Mouse (Mus musculus) heart, adult 2 months (tissue): Measurements from ENCODE around the gene Ces2f. TPM values are rescaled to one million over a fixed set of nuclear protein-coding genes. Genes with fewer than 3 reads are reported as not detected.

ENCODE experiments used
- DNase-seq, 2 experiments: peaks; one replicate each; pipeline ENCODE4 v3.0.0; 2021
- H3K27ac ChIP-seq: fragments of 200-600 bp; 2 replicates; pipeline ENCODE4 v1.8.1; 2022
- H3K27me3 ChIP-seq: fragments of 200-500 bp; 2 replicates; pipeline ENCODE4 v1.6.1; 2012; ENCODE audit warnings: mild to moderate bottlenecking, low read length, inconsistent platforms, mixed read lengths; ENCODE audit not compliant: control insufficient read depth, insufficient read depth
- H3K36me3 ChIP-seq: fragments of 200-500 bp; 2 replicates; pipeline ENCODE4 v1.6.1; 2012; ENCODE audit warnings: low read length, inconsistent platforms; ENCODE audit not compliant: control insufficient read depth, insufficient read depth
- H3K4me1 ChIP-seq: fragments of 200-500 bp; 2 replicates; pipeline ENCODE4 v1.6.1; 2011; ENCODE audit warnings: low read length; ENCODE audit not compliant: control insufficient read depth, insufficient read depth
- H3K4me3 ChIP-seq: fragments of 200-600 bp; 2 replicates; pipeline ENCODE4 v1.8.1; 2022
- H3K79me2 ChIP-seq: fragments of 200-500 bp; replicated peaks from 2 replicates; pipeline ENCODE4 v1.6.1; 2012; ENCODE audit warnings: mild to moderate bottlenecking, inconsistent platforms, low read length, moderate library complexity, mixed read lengths; ENCODE audit not compliant: control insufficient read depth, insufficient read depth
- H3K9ac ChIP-seq: fragments of 200-500 bp; 2 replicates; pipeline ENCODE4 v1.6.1; 2012; ENCODE audit warnings: low read depth, mild to moderate bottlenecking, control low read depth, inconsistent platforms, low read length, mixed read lengths
- CTCF ChIP-seq: fragments of 200-600 bp; IDR thresholded peaks from 2 replicates; pipeline ENCODE4 v1.8.1; 2022; ENCODE audit warnings: antibody characterized with exemption, mild to moderate bottlenecking, moderate library complexity
- EP300 ChIP-seq: fragments of 200-500 bp; IDR thresholded peaks from 2 replicates; pipeline ENCODE4 v1.6.1; 2011; ENCODE audit warnings: low read depth, low read length, control low read depth; ENCODE audit not compliant: insufficient read depth
- POLR2A ChIP-seq: fragments of 200-500 bp; IDR thresholded peaks from 2 replicates; pipeline ENCODE4 v1.6.1; 2011; ENCODE audit warnings: mild to moderate bottlenecking, low read depth, low read length, control low read depth; ENCODE audit not compliant: insufficient read depth
- WGBS: fragments of 180-500 bp; shearing (Covaris S2); methylation state at CpG from one replicate; pipeline ENCODE4 v1.1.7; 2018; 5-methylcytosine and 5-hydroxymethylcytosine counted together
- intact Hi-C: fragments of 180-260 bp; cut with DNase I; formaldehyde crosslinking; loops from one replicate; pipeline ENCODE4 v1.15.1; 2025
- polyA plus RNA-seq: library from polyadenylated mRNA; depleted of rRNA; stranded (reverse); fragments of >200 nt; gene quantifications from 2 replicates; pipeline ENCODE4 v1.2.3, GENCODE M21; 2012
- total RNA-seq, 2 experiments: library from RNA; stranded (reverse); gene quantifications; 2 replicates each; pipeline ENCODE4 v1.2.3; 2021

The Ces2f gene
- total and polyA plus RNA-seq, 3 experiments = 0.04 TPM; not detected in 2

GRCm38 (mm10) chr8:104927301-104927700 is 19.9 kb upstream of the Ces2f start:
- Histone ChIP-seq H3K79me2 (no peaks in the 10 kb centered on the region), H3K27me3 (no peaks in the 10 kb centered on the region), H3K27ac (no peak overlapping the region), H3K36me3 (no peaks in the 10 kb centered on the region), H3K4me3 (no peak overlapping the region), H3K9ac (no peak overlapping the region), H3K4me1 (peaks cover 2% of the 10 kb centered on the region; the same call in 1 of the 2 replicates)
- WGBS = 80% methylated on average over 3 of the region's 3 CpGs
- DNase-seq = no peak
- TF ChIP-seq CTCF (no peak), EP300 (no peak), POLR2A (no peak)
- intact Hi-C loops = no loop called here

GRCm38 (mm10) chr8:104944665-104945064 is 2.5 kb upstream of the Ces2f start:
- TF ChIP-seq EP300 (no peak), CTCF (peak; percentile 58)
- WGBS = 80% methylated on average over 2 of the region's 2 CpGs
- intact Hi-C loops = no loop called here

GRCm38 (mm10) chr8:104949031-104949430 is 1.9 kb downstream of the Ces2f start:
- Histone ChIP-seq H3K4me1 (no peaks in the 10 kb centered on the region), H3K9ac (no peak overlapping the region), H3K27ac (no peak overlapping the region), H3K79me2 (no peaks in the 10 kb centered on the region), H3K4me3 (no peak overlapping the region), H3K36me3 (no peaks in the 10 kb centered on the region), H3K27me3 (no peaks in the 10 kb centered on the region)
- DNase-seq = no peak
- intact Hi-C loops = no loop called here
- WGBS = 75% methylated on average over 5 of the region's 5 CpGs
- TF ChIP-seq POLR2A (no peak), EP300 (no peak), CTCF (no peak)

More at GRCm38 (mm10) chr8:104944665-104945064, 2.5 kb upstream of the Ces2f start:
- Histone ChIP-seq H3K27ac (no peak overlapping the region), H3K36me3 (no peaks in the 10 kb centered on the region), H3K27me3 (no peaks in the 10 kb centered on the region), H3K4me3 (no peak overlapping the region), H3K4me1 (no peaks in the 10 kb centered on the region), H3K9ac (no peak overlapping the region), H3K79me2 (no peaks in the 10 kb centered on the region)
- DNase-seq = no peak

GRCm38 (mm10) chr8:104961537-104961961 is 14.4 kb downstream of the Ces2f start, which contains the start of gene Ces2g:
TSS of gene Ces2g (plus strand) at chr8:104961718.
- WGBS = 9% methylated on average over 5 of the region's 5 CpGs
- Histone ChIP-seq H3K27ac (no peak within 1 kb of the TSS), H3K4me1 (no peaks in the 10 kb centered on the region), H3K36me3 (no peaks in the 10 kb centered on the region), H3K27me3 (no peaks in the 10 kb centered on the region), H3K4me3 (no peak within 1 kb of the TSS), H3K9ac (no peak within 1 kb of the TSS), H3K79me2 (no peaks in the 10 kb centered on the region)
- intact Hi-C loops = no loop called here
- TF ChIP-seq POLR2A (no peak), EP300 (no peak), CTCF (no peak)
- DNase-seq = peak; percentile 46 to 74

DNA sequence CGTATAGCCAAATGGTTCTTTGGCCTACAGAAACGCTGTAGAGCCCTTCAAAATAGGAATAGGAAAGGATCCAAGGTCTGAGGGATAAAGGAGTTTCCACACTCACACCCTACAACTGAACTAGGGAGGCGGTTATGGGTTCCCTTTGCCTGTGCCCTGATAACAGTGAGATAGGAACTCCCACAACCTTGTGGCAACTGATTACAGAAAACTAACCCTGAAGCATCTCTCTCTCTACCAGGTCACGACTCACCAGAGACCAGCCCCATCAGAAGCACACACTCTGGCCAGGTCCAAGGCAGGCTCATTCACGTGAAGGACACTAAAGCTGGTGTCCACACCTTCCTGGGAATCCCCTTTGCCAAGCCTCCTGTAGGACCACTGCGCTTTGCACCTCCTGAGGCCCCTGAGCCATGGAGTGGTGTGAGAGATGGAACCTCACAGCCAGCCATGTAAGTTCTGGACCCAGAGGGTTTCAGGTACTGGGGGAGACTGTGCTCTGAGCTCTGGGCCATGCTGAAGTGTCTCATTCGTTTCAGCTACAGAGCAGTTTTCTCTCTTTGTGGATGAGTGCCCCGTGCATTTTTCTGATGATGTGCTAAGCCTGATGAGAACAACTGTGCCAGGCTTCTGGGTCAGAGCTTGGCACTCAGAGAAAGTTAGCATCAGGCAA is 15.2 kb downstream of the Ces2f start:
- Histone ChIP-seq H3K4me1 (no peaks in the 10 kb centered on the region), H3K9ac (no peak overlapping the region), H3K27me3 (no peaks in the 10 kb centered on the region), H3K27ac (no peak overlapping the region), H3K36me3 (no peaks in the 10 kb centered on the region), H3K4me3 (no peak overlapping the region), H3K79me2 (no peaks in the 10 kb centered on the region)
- DNase-seq = no peak
- intact Hi-C loops = no loop called here
- WGBS = 68% methylated on average over 8 of the region's 8 CpGs
- TF ChIP-seq EP300 (no peak), POLR2A (no peak), CTCF (no peak)

GRCm38 (mm10) chr8:104963375-104963894 is 16.3 kb downstream of the Ces2f start:
- Histone ChIP-seq H3K9ac (no peak overlapping the region), H3K27ac (no peak overlapping the region), H3K27me3 (no peaks in the 10 kb centered on the region), H3K4me1 (no peaks in the 10 kb centered on the region), H3K79me2 (no peaks in the 10 kb centered on the region), H3K36me3 (no peaks in the 10 kb centered on the region), H3K4me3 (no peak overlapping the region)
- WGBS = 77% methylated on average over 4 of the region's 4 CpGs
- intact Hi-C loops = no loop called here
- no peak for DNase-seq
- TF ChIP-seq EP300 = no peak
- TF ChIP-seq CTCF = no peak
- TF ChIP-seq POLR2A = no peak
